Mouse (Mus musculus) hindbrain, postnatal 0 days (tissue): ENCODE data around the gene Nbl1. TPM values are rescaled to one million over a fixed set of nuclear protein-coding genes. Genes with fewer than 3 reads are reported as not detected.
A peak's percentile ranks its signal among the peaks of the same experiment; 100 is the strongest.

Source experiments
- ATAC-seq: fragments of 200-750 bp; cut with Nextera tagmentation; 2 replicates; pipeline ENCODE4 v1.8.0; 2017; ENCODE audit warnings: mild to moderate bottlenecking, moderate TSS enrichment, moderate library complexity
- DNase-seq: peaks from one replicate; pipeline ENCODE4 v3.0.0-alpha.2; 2015; ENCODE audit warnings: low spot score
- H3K27ac ChIP-seq: fragments of 300-500 bp; sonication (generic); 2 replicates; pipeline ENCODE4 v1.5.1; 2014; ENCODE audit warnings: mild to moderate bottlenecking
- H3K27me3 ChIP-seq: fragments of 300-500 bp; sonication (generic); 2 replicates; pipeline ENCODE4 v1.6.1; 2014; ENCODE audit warnings: low read length, mixed read lengths; ENCODE audit not compliant: insufficient read depth
- H3K36me3 ChIP-seq: fragments of 300-500 bp; sonication (generic); 2 replicates; pipeline ENCODE4 v1.6.1; 2014; ENCODE audit warnings: low read length, mixed read lengths; ENCODE audit not compliant: insufficient read depth
- H3K4me1 ChIP-seq: fragments of 300-500 bp; sonication (generic); 2 replicates; pipeline ENCODE4 v1.6.1; 2014; ENCODE audit warnings: antibody characterized with exemption, low read length, mixed read lengths; ENCODE audit not compliant: insufficient read depth
- H3K4me2 ChIP-seq: fragments of 300-500 bp; sonication (generic); 2 replicates; pipeline ENCODE4 v1.6.1; 2014; ENCODE audit warnings: low read depth, mild to moderate bottlenecking, low read length, moderate library complexity, mixed read lengths
- H3K4me3 ChIP-seq: fragments of 300-500 bp; sonication (generic); 2 replicates; pipeline ENCODE4 v1.5.1; 2014; ENCODE audit warnings: low read length
- H3K9ac ChIP-seq: fragments of 300-500 bp; sonication (generic); replicated peaks from 2 replicates; pipeline ENCODE4 v1.6.1; 2014; ENCODE audit warnings: mild to moderate bottlenecking, low read length, moderate library complexity, mixed read lengths
- H3K9me3 ChIP-seq: fragments of 300-500 bp; sonication (generic); 2 replicates; pipeline ENCODE4 v1.6.1; 2016; ENCODE audit warnings: low read length, mixed read lengths
- CTCF ChIP-seq: IDR thresholded peaks from 2 replicates; pipeline ENCODE4 v1.5.1; 2016; ENCODE audit warnings: antibody characterized with exemption, control low read depth, low read depth
- WGBS: fragments of 180-500 bp; shearing (Covaris S2); extraction: QIAGEN DNeasy Blood & Tissue Kit; methylation state at CpG from one replicate; pipeline ENCODE4 v1.1.7; 2014; 5-methylcytosine and 5-hydroxymethylcytosine counted together
- polyA plus RNA-seq: library from polyadenylated mRNA; unstranded; fragments of >200 nt; fragmentation: Nextera tagmentation; extraction: Ambion mirVana; gene quantifications from 2 replicates; pipeline ENCODE4 v1.2.1, GENCODE M21; 2015
- total RNA-seq: library from RNA; depleted of rRNA; stranded (reverse); fragments of >200 nt; gene quantifications from 2 replicates; pipeline ENCODE4 v1.2.3, GENCODE M21; 2014

The Nbl1 gene
- total and polyA plus RNA-seq, 2 experiments from 2014 or later = 64.4 to 85.3 TPM

- H3K9me3 ChIP-seq = no peaks in the 10 kb centered on the region
- ATAC-seq = no peak
- no peak overlapping the region for H3K9ac ChIP-seq
- H3K4me3 ChIP-seq = no peak overlapping the region
- WGBS = 85% methylated on average over 4 of the region's 4 CpGs
- H3K27me3 ChIP-seq = no peaks in the 10 kb centered on the region
- H3K4me1 ChIP-seq = no peaks in the 10 kb centered on the region
- no peaks in the 10 kb centered on the region for H3K36me3 ChIP-seq
- H3K27ac ChIP-seq = no peak overlapping the region
- TF ChIP-seq CTCF = no peak
- no peak overlapping the region for H3K4me2 ChIP-seq
- DNase-seq = no peak
Observed at GRCm38 (mm10) chr4:139120281-139120814, 27.6 kb upstream of the Nbl1 start.

DNA sequence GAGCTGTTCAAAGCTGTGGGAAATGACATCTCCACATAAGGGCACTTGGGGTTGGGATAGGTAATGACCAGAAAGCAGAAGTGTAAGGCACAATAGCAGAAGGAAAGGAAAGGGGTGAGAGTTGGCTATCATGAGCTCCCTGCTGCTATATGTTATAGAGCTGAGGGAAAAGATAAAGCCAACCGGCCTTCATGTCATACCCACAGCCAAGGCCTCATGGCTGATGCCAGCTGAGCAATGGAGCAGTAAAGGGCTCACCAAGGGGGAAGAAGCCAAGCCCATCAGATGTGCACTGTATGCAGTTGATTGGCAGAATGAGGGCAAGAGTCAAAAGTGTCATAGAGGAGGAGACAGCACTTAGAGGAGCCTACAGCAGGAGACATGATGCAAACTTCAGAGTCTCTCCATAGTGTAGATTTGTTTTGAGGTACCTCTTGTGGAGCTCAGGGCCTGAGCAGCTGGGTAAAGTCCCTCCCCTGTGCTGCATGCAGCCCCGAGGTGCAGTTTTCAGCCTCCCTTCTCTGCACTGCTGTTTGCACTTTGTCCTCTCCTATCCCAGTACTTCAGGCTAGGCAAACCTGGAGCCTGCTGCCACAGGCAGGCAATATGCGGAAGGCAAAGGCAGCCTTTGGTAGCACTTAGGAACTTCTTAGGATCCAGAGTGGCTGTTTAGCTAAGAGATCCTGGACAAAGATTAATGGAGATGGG, 23.7 kb upstream of the Nbl1 start:
- DNase-seq (peak; percentile 42), ATAC-seq (peak; percentile 53; the same call in 1 of the 2 replicates)
- Histone ChIP-seq H3K27me3 (no peaks in the 10 kb centered on the region), H3K4me1 (no peaks in the 10 kb centered on the region), H3K9ac (no peak overlapping the region), H3K27ac (no peak overlapping the region), H3K4me2 (no peak overlapping the region), H3K9me3 (no peaks in the 10 kb centered on the region), H3K36me3 (no peaks in the 10 kb centered on the region), H3K4me3 (no peak overlapping the region)
- 77% methylated on average over 3 of the region's 3 CpGs for WGBS
- TF ChIP-seq CTCF = no peak

- no peak for ATAC-seq
Observed at GRCm38 (mm10) chr4:139115721-139116120, 22.9 kb upstream of the Nbl1 start.

GRCm38 (mm10) chr4:139112482-139112881, 19.7 kb upstream of the Nbl1 start:
- no peaks in the 10 kb centered on the region for H3K9me3 ChIP-seq
- H3K36me3 ChIP-seq = no peaks in the 10 kb centered on the region
- DNase-seq (no peak), ATAC-seq (no peak)
- H3K27me3 ChIP-seq = no peaks in the 10 kb centered on the region
- TF ChIP-seq CTCF = no peak
- H3K4me2 ChIP-seq = no peak overlapping the region
- H3K4me1 ChIP-seq = peaks cover 8% of the 10 kb centered on the region; the same call in 1 of the 2 replicates
- H3K4me3 ChIP-seq = no peak overlapping the region
- 70% methylated on average over 3 of the region's 3 CpGs for WGBS
- no peak overlapping the region for H3K9ac ChIP-seq
- H3K27ac ChIP-seq = no peak overlapping the region

More at GRCm38 (mm10) chr4:139115721-139116120, 22.9 kb upstream of the Nbl1 start:
- H3K4me3 ChIP-seq = no peak overlapping the region
- no peaks in the 10 kb centered on the region for H3K9me3 ChIP-seq
- no peaks in the 10 kb centered on the region for H3K27me3 ChIP-seq
- H3K4me1 ChIP-seq = peaks cover 4% of the 10 kb centered on the region; the same call in 1 of the 2 replicates
- no peak overlapping the region for H3K27ac ChIP-seq
- no peaks in the 10 kb centered on the region for H3K36me3 ChIP-seq
- no peak overlapping the region for H3K9ac ChIP-seq
- whole genome bisulfite sequencing = 87% methylated on average over 5 of the region's 5 CpGs
- DNase-seq = no peak
- peak; percentile 50 for TF ChIP-seq CTCF
- H3K4me2 ChIP-seq = no peak overlapping the region

DNA sequence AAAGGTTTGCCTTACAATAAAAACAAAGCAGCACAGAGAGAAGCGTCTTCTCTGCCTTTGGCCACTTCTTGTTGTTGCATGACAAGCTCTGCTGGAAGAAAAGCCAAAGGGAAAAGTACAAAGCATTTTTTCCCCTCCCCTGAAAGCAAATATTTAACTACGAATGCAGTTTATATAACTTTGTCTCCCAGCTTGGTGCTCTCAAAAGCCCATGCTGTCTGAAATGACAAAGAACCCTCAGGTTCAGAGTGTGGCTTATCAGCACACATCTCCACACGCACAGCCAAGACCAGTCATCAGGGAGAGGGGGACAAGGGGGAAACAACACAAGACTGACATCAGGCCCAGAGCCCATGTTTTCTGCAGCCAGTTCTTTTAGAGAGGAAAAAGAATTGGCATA, 18.6 kb upstream of the Nbl1 start:
- Histone ChIP-seq H3K4me1 (peaks cover 8% of the 10 kb centered on the region; the same call in 1 of the 2 replicates), H3K9ac (no peak overlapping the region), H3K27me3 (no peaks in the 10 kb centered on the region), H3K9me3 (no peaks in the 10 kb centered on the region), H3K4me2 (no peak overlapping the region), H3K4me3 (no peak overlapping the region), H3K27ac (0 out of 2 replicates have a peak overlapping the region, but pooled peaks have one; percentile 26), H3K36me3 (no peaks in the 10 kb centered on the region)
- TF ChIP-seq CTCF = no peak
- no peak for DNase-seq
- WGBS = 47% methylated on average over 3 of the region's 3 CpGs
- no peak for ATAC-seq

DNA sequence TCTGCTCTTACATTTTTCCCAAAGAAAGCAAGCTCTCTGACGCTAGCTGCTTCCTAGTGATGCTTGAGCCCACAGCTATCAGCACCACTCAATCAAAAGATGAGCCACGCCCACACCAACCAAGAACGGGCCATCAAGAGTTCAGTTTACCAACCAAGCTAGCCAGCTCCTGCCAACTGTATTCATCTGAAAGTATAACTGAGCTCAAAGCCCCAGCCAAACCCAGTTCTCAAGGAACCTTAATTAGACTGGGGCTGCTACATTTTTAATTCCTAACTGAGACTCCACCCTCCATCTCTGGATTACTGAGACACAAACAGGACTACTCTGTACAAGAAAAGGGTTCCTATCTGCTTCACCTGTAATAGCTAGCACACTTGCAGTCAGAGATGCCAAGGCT, 18.1 kb upstream of the Nbl1 start:
- Histone ChIP-seq H3K4me3 (no peak overlapping the region), H3K27me3 (no peaks in the 10 kb centered on the region), H3K9me3 (no peaks in the 10 kb centered on the region), H3K27ac (peak overlapping the region; percentile 26; the same call in 1 of the 2 replicates), H3K9ac (no peak overlapping the region), H3K4me1 (peaks cover 8% of the 10 kb centered on the region; the same call in 1 of the 2 replicates), H3K36me3 (no peaks in the 10 kb centered on the region), H3K4me2 (no peak overlapping the region)
- no peak for DNase-seq
- WGBS = 72% methylated on average over 3 of the region's 3 CpGs
- no peak for ATAC-seq
- no peak for TF ChIP-seq CTCF

- no peak for ATAC-seq
- 94% methylated on average over 1 of the region's 1 CpGs for WGBS
Observed at GRCm38 (mm10) chr4:139105453-139105852, 12.7 kb upstream of the Nbl1 start.

More at GRCm38 (mm10) chr4:139105453-139105852, 12.7 kb upstream of the Nbl1 start:
- H3K27ac ChIP-seq = no peak overlapping the region
- peaks cover 14% of the 10 kb centered on the region for H3K36me3 ChIP-seq
- TF ChIP-seq CTCF = no peak
- DNase-seq = no peak
- H3K9ac ChIP-seq = no peak overlapping the region
- H3K4me1 ChIP-seq = peaks cover 2% of the 10 kb centered on the region; the same call in 1 of the 2 replicates
- H3K4me3 ChIP-seq = no peak overlapping the region
- no peaks in the 10 kb centered on the region for H3K27me3 ChIP-seq
- no peak overlapping the region for H3K4me2 ChIP-seq
- H3K9me3 ChIP-seq = no peaks in the 10 kb centered on the region
